In genomic region chr2:29751497-29751896, GRCm38 (mm10) we compare ENCODE assay signal across 7 mouse cellular contexts. TPM values are rescaled to one million over a fixed set of nuclear protein-coding genes. Genes with fewer than 3 reads are reported as not detected.
A peak's percentile ranks its signal among the peaks of the same experiment; 100 is the strongest.
DNase-seq lines count a peak whose midpoint lies in the region; ATAC-seq lines count a peak whose summit lies in the region.

Gm13420 (minus strand) TSS chr2:29751685.

- peaks cover 71% of the 10 kb centered on the region for H3K27me3 ChIP-seq in embryonic facial prominence, embryonic 10.5 days (replicated peaks; ENCODE audit: low read depth, poor library complexity, severe bottlenecking)
- peaks cover 70% of the 10 kb centered on the region for H3K27me3 ChIP-seq in limb, embryonic 10.5 days (ENCODE audit: low read depth, poor library complexity, severe bottlenecking)
- peaks cover 38% of the 10 kb centered on the region for H3K27me3 ChIP-seq in midbrain, embryonic 11.5 days (ENCODE audit: control insufficient read depth, insufficient read depth, low read length)

- H3K4me3 ChIP-seq in embryonic facial prominence, embryonic 10.5 days, result peak within 1 kb of the TSS; percentile 34
- peak within 1 kb of the TSS; percentile 32 for H3K4me3 ChIP-seq in limb, embryonic 10.5 days
- no peak within 1 kb of the TSS for H3K4me3 ChIP-seq in midbrain, embryonic 11.5 days (ENCODE audit: low read depth, low read length)

- peak; percentile 32 for DNase-seq in embryonic facial prominence, embryonic 10.5 days (ENCODE audit: low spot score)
- DNase-seq in heart, postnatal 4 days, result peak; percentile 3
- peak; percentile 43 for DNase-seq in limb, embryonic 10.5 days (ENCODE audit: low spot score)
- no peak for DNase-seq in midbrain, embryonic 11.5 days (ENCODE audit: low spot score, missing footprints)
- no peak for DNase-seq in layer of hippocampus, adult 11-12 months (ENCODE audit: low spot score)
- no peak for DNase-seq in cerebellum, postnatal 4 days (ENCODE audit: low spot score in 2 of 2)

- WGBS in embryonic facial prominence, embryonic 10.5 days, result 4% methylated on average over 28 of the region's 28 CpGs
- WGBS in limb, embryonic 10.5 days, result 8% methylated on average over 28 of the region's 28 CpGs
- 6% methylated on average over 28 of the region's 28 CpGs for WGBS in midbrain, embryonic 11.5 days

- no peaks in the 10 kb centered on the region for H3K36me3 ChIP-seq in embryonic facial prominence, embryonic 10.5 days (replicated peaks)
- no peaks in the 10 kb centered on the region for H3K36me3 ChIP-seq in limb, embryonic 10.5 days
- no peaks in the 10 kb centered on the region for H3K36me3 ChIP-seq in midbrain, embryonic 11.5 days (ENCODE audit: control insufficient read depth, insufficient read depth, low read length)

- H3K9ac ChIP-seq in midbrain, embryonic 11.5 days (ENCODE audit: low read length), result peak within 1 kb of the TSS; percentile 39; the same call in 1 of the 2 replicates

- no peak for ATAC-seq in midbrain, embryonic 11.5 days (ENCODE audit: low FRiP score)
- no peak for ATAC-seq in activated CD4-positive, CD25-positive, alpha-beta regulatory T cell, adult 4 months

- H3K4me1 ChIP-seq in embryonic facial prominence, embryonic 10.5 days, result peaks cover 25% of the 10 kb centered on the region
- peaks cover 19% of the 10 kb centered on the region for H3K4me1 ChIP-seq in limb, embryonic 10.5 days
- H3K4me1 ChIP-seq in midbrain, embryonic 11.5 days (ENCODE audit: control insufficient read depth, insufficient read depth, low read length), result peaks cover 15% of the 10 kb centered on the region

- 0 out of 2 replicates have a peak, but pooled peaks cover 4% of the 10 kb centered on the region for H3K9me3 ChIP-seq in embryonic facial prominence, embryonic 10.5 days
- no peaks in the 10 kb centered on the region for H3K9me3 ChIP-seq in limb, embryonic 10.5 days (replicated peaks)
- no peaks in the 10 kb centered on the region; the same call in 1 of the 2 replicates for H3K9me3 ChIP-seq in midbrain, embryonic 11.5 days (ENCODE audit: control insufficient read depth, low read length)

- H3K27ac ChIP-seq in embryonic facial prominence, embryonic 10.5 days (replicated peaks), result no peak within 1 kb of the TSS
- H3K27ac ChIP-seq in limb, embryonic 10.5 days, result peak within 1 kb of the TSS; percentile 34; the same call in 1 of the 2 replicates
- H3K27ac ChIP-seq in midbrain, embryonic 11.5 days (ENCODE audit: low read depth, low read length), result no peak within 1 kb of the TSS

- peak within 1 kb of the TSS; percentile 34 for H3K4me2 ChIP-seq in midbrain, embryonic 11.5 days

RNA-seq across cellular contexts. Expression of gene Gm13420, which starts in this region (rescaled TPM):
- not detected in 2 replicates for polyA plus RNA-seq in embryonic facial prominence, embryonic 10.5 days (2016; fragmentation: Nextera tagmentation; extraction: Ambion mirVana)
- not detected for total RNA-seq in heart, postnatal 4 days (2021)
- polyA plus RNA-seq in limb, embryonic 10.5 days (2016; fragmentation: Nextera tagmentation; extraction: Ambion mirVana), result 0.26 TPM in 1 of 2 replicates, not detected in the other
- not detected in 2 replicates for polyA plus RNA-seq in midbrain, embryonic 11.5 days (2014; fragmentation: Nextera tagmentation; extraction: Ambion mirVana)
- under 1 TPM in 1 of 2 experiments, not detected in 1; 0.30 TPM for polyA plus RNA-seq in activated CD4-positive, CD25-positive, alpha-beta regulatory T cell, adult 4 months (2017; shearing (Covaris generic))

Comparison
In these comparisons a context has a peak if more than half of its experiments do, and no peak if none do; other contexts are left out.
1. Peak in DNase-seq and H3K4me3 ChIP-seq in embryonic facial prominence, embryonic 10.5 days; RNA of the gene not detected or under 1 TPM.
2. Peak in DNase-seq in heart, postnatal 4 days; RNA of the gene not detected or under 1 TPM.
3. Peak in DNase-seq, H3K4me3 ChIP-seq and H3K27ac ChIP-seq in limb, embryonic 10.5 days; RNA of the gene not detected or under 1 TPM.